Mouse (Mus musculus): ENCODE results near the gene Xylt1. TPM values are rescaled to one million over a fixed set of nuclear protein-coding genes. Genes with fewer than 3 reads are reported as not detected.

The Xylt1 gene
- total RNA-seq, 2 experiments from 2014 or later = 9.3 to 12.4 TPM

- no peak for DNase-seq (ENCODE audit: low spot score in 2 of 2)
Measured at GRCm38 (mm10) chr7:117553228-117553627, 172.4 kb downstream of the Xylt1 start.

- no peak for DNase-seq (ENCODE audit: low spot score in 2 of 2)
Measured at GRCm38 (mm10) chr7:117555735-117556134, 175.0 kb downstream of the Xylt1 start.

GRCm38 (mm10) chr7:117558166-117558565, 177.4 kb downstream of the Xylt1 start:
- no peak for DNase-seq (ENCODE audit: low spot score in 2 of 2)

- DNase-seq (ENCODE audit: low spot score in 2 of 2) = no peak
Measured at GRCm38 (mm10) chr7:117559051-117559450, 178.3 kb downstream of the Xylt1 start.

- no peak for DNase-seq (ENCODE audit: low spot score in 2 of 2)
Measured at GRCm38 (mm10) chr7:117563939-117564499, 183.2 kb downstream of the Xylt1 start.

- DNase-seq (ENCODE audit: low spot score in 2 of 2) = no peak
Measured at GRCm38 (mm10) chr7:117564627-117565026, 183.8 kb downstream of the Xylt1 start.

- no peak for DNase-seq (ENCODE audit: low spot score in 2 of 2)
Measured at GRCm38 (mm10) chr7:117566115-117566514, 185.3 kb downstream of the Xylt1 start.

GRCm38 (mm10) chr7:117566833-117567232, 186.1 kb downstream of the Xylt1 start:
- DNase-seq (ENCODE audit: low spot score in 2 of 2) = no peak

- no peak for DNase-seq (ENCODE audit: low spot score in 2 of 2)
Measured at GRCm38 (mm10) chr7:117567252-117567651, 186.5 kb downstream of the Xylt1 start.

- DNase-seq (ENCODE audit: low spot score in 2 of 2) = no peak
Measured at GRCm38 (mm10) chr7:117567653-117568340, 187.0 kb downstream of the Xylt1 start.

GRCm38 (mm10) chr7:117571131-117571530, 190.4 kb downstream of the Xylt1 start:
- DNase-seq (ENCODE audit: low spot score in 2 of 2) = no peak

- DNase-seq (ENCODE audit: low spot score in 2 of 2) = no peak
Measured at GRCm38 (mm10) chr7:117571713-117572112, 190.9 kb downstream of the Xylt1 start.

GRCm38 (mm10) chr7:117573170-117573569, 192.4 kb downstream of the Xylt1 start:
- DNase-seq (ENCODE audit: low spot score in 2 of 2) = no peak

- DNase-seq (ENCODE audit: low spot score in 2 of 2) = no peak
Measured at GRCm38 (mm10) chr7:117575417-117575816, 194.6 kb downstream of the Xylt1 start.

GRCm38 (mm10) chr7:117577035-117577434, 196.3 kb downstream of the Xylt1 start:
- DNase-seq (ENCODE audit: low spot score in 2 of 2) = no peak

GRCm38 (mm10) chr7:117585164-117585563, 204.4 kb downstream of the Xylt1 start:
- DNase-seq (ENCODE audit: low spot score in 2 of 2) = no peak

GRCm38 (mm10) chr7:117586811-117587210, 206.0 kb downstream of the Xylt1 start:
- DNase-seq (ENCODE audit: low spot score in 2 of 2) = no peak

GRCm38 (mm10) chr7:117587234-117587929, 206.6 kb downstream of the Xylt1 start:
- DNase-seq (ENCODE audit: low spot score in 2 of 2) = no peak

- DNase-seq (ENCODE audit: low spot score in 2 of 2) = no peak
Measured at GRCm38 (mm10) chr7:117588426-117588825, 207.6 kb downstream of the Xylt1 start.

- no peak for DNase-seq (ENCODE audit: low spot score in 2 of 2)
Measured at GRCm38 (mm10) chr7:117589359-117589758, 208.6 kb downstream of the Xylt1 start.

GRCm38 (mm10) chr7:117589820-117590219, 209.0 kb downstream of the Xylt1 start:
- DNase-seq (ENCODE audit: low spot score in 2 of 2) = no peak

GRCm38 (mm10) chr7:117594191-117594590, 213.4 kb downstream of the Xylt1 start:
- DNase-seq (ENCODE audit: low spot score in 2 of 2) = no peak
